Mouse (Mus musculus): ENCODE data around the gene Fuca1. TPM values are rescaled to one million over a fixed set of nuclear protein-coding genes. Genes with fewer than 3 reads are reported as not detected.
A peak's percentile ranks its signal among the peaks of the same experiment; 100 is the strongest.

Gene Fuca1
- total RNA-seq, 2 experiments from 2014 or later = 33.5 to 40.7 TPM

DNA sequence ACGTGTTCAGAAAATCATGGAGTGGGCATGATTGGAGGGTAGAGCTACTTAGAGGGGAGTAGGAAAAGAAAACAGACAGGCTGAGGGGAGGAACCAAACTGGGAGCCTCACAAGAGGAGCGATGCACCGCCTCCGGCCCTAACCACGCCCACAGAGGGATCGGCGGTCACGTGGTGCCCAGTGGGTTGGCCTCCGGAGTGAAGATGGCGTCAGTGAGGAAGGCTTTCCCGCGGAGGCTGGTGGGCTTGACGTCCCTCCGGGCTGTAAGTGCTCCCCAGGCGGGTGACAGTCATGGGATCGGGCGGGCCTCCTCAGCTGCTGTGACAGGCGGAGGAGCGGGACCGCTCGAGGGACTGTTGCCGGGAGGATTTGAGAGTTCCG lies 25.7 kb downstream of the Fuca1 start, which contains the start of gene Hmgcl:
Hmgcl (plus strand) TSS at position 171 of the 381 bp plus-strand sequence.
- DNase-seq = peak; percentile 92 to 97
- intact Hi-C loops (cut with DNase I) = no loop called here

DNA sequence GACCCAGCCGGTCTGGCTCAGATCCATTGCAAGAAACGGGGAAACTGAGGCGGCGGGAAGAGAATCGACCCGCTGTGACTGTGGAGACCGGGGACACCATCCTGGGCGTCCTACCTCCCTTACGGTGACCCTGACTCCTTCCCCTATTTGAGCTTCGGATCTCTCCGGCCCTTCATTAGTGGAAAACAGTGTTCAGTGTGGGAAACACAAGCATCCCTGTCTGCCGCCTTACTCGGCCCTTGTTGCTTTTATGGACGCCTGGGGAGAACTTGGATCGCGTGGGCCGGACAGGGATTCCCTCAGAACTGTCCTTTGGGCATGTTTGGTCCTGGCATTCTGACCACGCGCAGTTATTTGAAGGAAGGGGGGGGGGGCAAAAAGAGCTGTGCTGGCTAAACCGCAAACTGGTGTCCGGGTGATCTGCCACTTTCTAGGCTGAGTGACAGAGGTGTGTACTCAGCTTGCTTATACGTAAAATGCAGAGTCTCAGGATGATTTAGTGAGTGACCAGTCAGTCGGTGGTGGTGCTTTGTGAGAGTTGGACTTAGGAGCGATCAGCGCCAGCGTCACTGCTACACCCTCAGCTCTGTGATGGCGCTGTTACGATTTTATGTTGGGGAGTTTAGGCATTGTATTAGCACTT lies 26.2 kb downstream of the Fuca1 start:
- intact Hi-C loops (cut with DNase I) = no loop called here
- DNase-seq = no peak

GRCm38 (mm10) chr4:135948142-135948541 lies 27.6 kb downstream of the Fuca1 start:
- intact Hi-C loops (cut with DNase I) = no loop called here
- no peak for DNase-seq

GRCm38 (mm10) chr4:135949475-135949874 lies 28.9 kb downstream of the Fuca1 start:
- intact Hi-C loops (cut with DNase I) = no loop called here
- DNase-seq = no peak

DNA sequence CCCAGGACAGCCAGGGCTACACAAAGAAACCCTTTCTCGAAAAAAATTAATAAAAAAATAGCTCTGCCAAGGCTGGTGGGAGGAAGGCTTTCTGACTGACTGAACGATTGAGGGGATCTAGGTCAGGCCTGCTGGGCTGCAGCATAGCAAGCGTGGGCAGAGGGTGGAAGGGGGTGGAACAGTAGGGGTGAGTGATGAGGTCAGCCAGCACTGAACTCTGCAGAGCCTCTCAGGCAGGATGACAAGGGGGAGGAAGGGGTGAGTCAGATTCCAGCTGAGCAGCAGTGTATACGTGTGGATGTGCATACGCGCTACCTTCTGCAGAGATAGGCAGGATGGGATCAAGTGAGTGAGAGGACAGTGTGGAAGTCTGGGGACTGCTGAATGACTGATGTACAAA lies 29.4 kb downstream of the Fuca1 start:
- intact Hi-C loops (cut with DNase I) = loop anchor here (10.0 kb wide), 1 partner anchor 205 kb away; no protein-coding TSS in a partner anchor
- DNase-seq = no peak

- no peak for DNase-seq
- intact Hi-C loops (cut with DNase I) = loop anchor here (10.0 kb wide), 1 partner anchor 204 kb away; no protein-coding TSS in a partner anchor
Observed at GRCm38 (mm10) chr4:135950365-135950764, 29.8 kb downstream of the Fuca1 start.

DNA sequence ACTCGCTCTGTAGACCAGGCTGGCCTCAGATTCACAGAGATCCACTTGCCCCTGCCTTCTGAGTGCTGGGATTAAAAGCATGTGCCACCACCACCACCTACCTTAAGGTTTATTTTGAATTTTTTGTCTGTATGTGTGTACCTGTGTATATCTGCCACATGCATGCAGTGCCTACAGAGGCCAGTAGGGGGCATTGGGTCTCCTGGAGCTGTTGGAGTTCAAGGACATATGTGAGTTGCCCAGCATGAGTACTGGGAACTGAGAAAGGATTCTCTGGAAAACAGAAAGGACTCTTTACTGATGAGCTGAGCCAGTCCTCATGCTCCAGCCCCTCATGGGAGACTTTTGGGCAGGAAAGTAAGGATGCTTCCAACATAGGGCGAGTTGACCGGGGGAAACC lies 31.0 kb downstream of the Fuca1 start:
- no peak for DNase-seq
- intact Hi-C loops (cut with DNase I) = loop anchor here (10.0 kb wide), 1 partner anchor 203 kb away; no protein-coding TSS in a partner anchor

- intact Hi-C loops (cut with DNase I) = loop anchor here (10.0 kb wide), 1 partner anchor 202 kb away; no protein-coding TSS in a partner anchor
- DNase-seq = no peak
Observed at GRCm38 (mm10) chr4:135953179-135953578, 32.6 kb downstream of the Fuca1 start.

DNA sequence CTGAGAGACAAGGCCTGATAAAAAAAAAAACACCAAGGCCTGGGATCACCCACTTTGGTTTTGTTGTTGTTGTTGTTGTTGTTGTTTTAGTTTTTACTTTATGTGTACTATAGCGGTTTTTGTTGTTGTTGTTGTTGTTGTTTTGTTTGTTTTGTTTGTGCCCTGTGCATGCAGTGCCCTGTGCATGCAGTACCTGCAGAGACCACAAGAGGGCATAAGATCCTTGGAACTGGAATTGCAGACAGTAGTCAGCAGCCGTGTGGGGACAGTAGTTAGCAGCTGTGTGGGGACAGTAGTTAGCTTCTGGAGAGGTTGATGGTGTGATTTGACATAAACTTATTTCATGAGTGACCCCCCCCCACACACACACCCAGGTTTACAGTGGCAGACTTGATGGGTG lies 33.7 kb downstream of the Fuca1 start:
- DNase-seq = peak; percentile 75 to 88
- intact Hi-C loops (cut with DNase I) = loop anchor here (10.0 kb wide), 1 partner anchor 201 kb away; no protein-coding TSS in a partner anchor

- intact Hi-C loops (cut with DNase I) = loop anchor here (10.0 kb wide), 1 partner anchor 199 kb away; no protein-coding TSS in a partner anchor
- no peak for DNase-seq
Observed at GRCm38 (mm10) chr4:135955886-135956285, 35.4 kb downstream of the Fuca1 start.

DNA sequence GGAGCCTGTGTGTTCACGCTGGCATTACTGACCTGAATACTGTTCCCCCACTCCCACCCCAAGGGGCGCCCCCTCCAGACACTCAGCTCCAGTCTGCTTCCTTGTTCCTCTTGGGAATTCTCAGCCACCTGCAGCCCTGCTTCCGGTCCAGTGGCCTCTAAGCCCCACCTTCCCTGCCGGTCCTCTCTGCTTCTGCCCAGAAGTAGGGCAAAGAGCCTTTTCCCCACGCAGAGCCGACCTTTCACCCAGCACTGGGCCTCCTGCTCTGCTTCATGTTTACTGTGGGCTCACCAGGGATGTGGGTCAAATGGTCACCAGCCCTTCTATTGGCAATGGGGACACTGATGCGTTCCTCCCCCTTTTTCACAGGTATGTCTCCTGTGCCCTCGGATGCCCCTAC lies 37.8 kb downstream of the Fuca1 start:
- intact Hi-C loops (cut with DNase I) = loop anchor here (10.0 kb wide), 1 partner anchor 196 kb away; no protein-coding TSS in a partner anchor

DNA sequence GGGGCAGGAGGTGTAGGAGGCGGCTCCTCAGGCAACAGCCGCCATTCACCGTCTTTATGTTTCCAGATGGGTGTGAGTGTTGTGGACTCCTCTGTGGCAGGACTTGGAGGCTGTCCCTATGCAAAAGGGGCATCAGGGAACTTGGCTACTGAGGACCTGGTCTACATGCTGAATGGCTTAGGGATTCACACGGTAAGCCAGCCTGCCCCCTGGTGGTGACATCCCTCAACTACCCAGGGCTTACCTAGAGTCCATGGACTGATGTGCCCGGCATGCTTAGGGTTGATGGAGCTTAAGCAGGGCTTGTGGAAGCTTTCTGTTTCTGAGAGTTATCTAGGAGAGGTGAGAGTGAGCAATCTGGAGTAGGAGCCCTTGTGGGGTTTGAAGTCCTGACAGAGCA lies 40.2 kb downstream of the Fuca1 start:
- intact Hi-C loops (cut with DNase I) = loop anchor here (5.0 kb wide), 2 partner anchors 68 to 158 kb away; no protein-coding TSS in a partner anchor
- peak; percentile 82 to 88 for DNase-seq

More for the DNA sequence above, 37.8 kb downstream of the Fuca1 start:
- DNase-seq = no peak

DNA sequence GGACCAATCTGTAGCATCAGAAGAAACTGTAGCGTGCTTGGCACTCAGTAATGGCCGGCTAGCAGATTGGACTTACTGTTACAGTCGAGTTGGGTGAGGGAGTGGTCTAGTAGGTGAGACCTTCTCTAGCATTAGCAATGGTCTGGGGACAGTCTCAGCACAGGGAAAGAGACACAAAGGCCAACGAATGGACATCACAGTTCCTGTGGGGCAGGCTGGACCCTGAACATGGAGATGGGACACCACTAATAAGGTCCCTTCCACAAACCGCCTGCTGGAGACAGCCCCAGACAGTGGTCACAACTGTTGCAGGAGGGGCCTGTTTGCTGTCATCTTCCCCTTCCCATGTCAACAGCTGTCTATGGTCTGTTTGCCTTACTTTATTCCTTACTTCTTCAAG lies 41.2 kb downstream of the Fuca1 start:
- no peak for DNase-seq
- intact Hi-C loops (cut with DNase I) = loop anchor here (5.0 kb wide), 2 partner anchors 69 to 159 kb away; no protein-coding TSS in a partner anchor

GRCm38 (mm10) chr4:135962198-135962597 lies 41.7 kb downstream of the Fuca1 start:
- intact Hi-C loops (cut with DNase I) = loop anchor here (5.0 kb wide), 2 partner anchors 70 to 160 kb away; no protein-coding TSS in a partner anchor
- no peak for DNase-seq

GRCm38 (mm10) chr4:135962946-135963345 lies 42.4 kb downstream of the Fuca1 start:
- no peak for DNase-seq
- intact Hi-C loops (cut with DNase I) = loop anchor here (5.0 kb wide), 2 partner anchors 71 to 161 kb away; no protein-coding TSS in a partner anchor

GRCm38 (mm10) chr4:135963457-135964193 lies 43.1 kb downstream of the Fuca1 start, which contains the start of gene Gale:
Gale (plus strand) TSS chr4:135963727.
- intact Hi-C loops (cut with DNase I) = loop anchor here (5.0 kb wide), 2 partner anchors 71 to 161 kb away; no protein-coding TSS in a partner anchor
- peak; percentile 93 for DNase-seq

- intact Hi-C loops (cut with DNase I) = loop anchor here (5.0 kb wide), 2 partner anchors 72 to 162 kb away; no protein-coding TSS in a partner anchor
- peak in 1 of 2 experiments; percentile 57 for DNase-seq
Observed at GRCm38 (mm10) chr4:135964426-135964825, 43.9 kb downstream of the Fuca1 start.

GRCm38 (mm10) chr4:135965113-135965512 lies 44.6 kb downstream of the Fuca1 start:
- no peak for DNase-seq
- intact Hi-C loops (cut with DNase I) = no loop called here

- intact Hi-C loops (cut with DNase I) = no loop called here
- DNase-seq = no peak
Observed at GRCm38 (mm10) chr4:135966283-135966682, 45.7 kb downstream of the Fuca1 start.

DNA sequence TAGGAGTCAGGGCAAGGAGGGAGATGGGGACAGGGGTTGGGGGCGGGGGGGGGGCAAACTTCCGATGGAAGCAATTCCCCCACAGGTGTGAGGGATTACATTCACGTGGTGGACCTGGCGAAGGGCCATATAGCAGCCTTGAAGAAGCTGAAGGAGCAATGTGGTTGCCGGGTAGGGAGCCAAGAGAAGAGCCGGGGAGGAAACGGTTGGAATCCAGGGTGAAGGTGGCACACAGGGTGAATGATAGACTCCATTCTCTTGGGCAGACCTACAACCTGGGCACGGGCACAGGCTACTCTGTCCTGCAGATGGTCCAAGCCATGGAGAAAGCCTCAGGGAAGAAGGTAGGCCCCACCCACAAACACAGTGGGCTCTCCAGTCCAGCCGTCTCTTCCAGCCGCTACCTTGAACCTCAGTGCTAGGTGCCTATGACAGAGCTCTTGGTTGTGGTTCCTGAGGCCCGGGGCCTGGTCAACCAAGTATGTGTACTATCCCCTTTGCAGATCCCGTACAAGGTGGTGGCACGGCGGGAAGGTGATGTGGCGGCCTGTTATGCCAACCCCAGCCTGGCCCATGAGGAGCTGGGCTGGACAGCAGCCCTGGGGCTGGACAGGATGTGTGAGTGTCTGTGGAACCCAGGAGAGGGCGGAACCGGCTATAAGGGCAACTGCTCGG lies 46.7 kb downstream of the Fuca1 start:
- intact Hi-C loops (cut with DNase I) = no loop called here
- DNase-seq = no peak
